Mouse (Mus musculus): ENCODE results near the gene Mrpl10.

Gene Mrpl10

DNA sequence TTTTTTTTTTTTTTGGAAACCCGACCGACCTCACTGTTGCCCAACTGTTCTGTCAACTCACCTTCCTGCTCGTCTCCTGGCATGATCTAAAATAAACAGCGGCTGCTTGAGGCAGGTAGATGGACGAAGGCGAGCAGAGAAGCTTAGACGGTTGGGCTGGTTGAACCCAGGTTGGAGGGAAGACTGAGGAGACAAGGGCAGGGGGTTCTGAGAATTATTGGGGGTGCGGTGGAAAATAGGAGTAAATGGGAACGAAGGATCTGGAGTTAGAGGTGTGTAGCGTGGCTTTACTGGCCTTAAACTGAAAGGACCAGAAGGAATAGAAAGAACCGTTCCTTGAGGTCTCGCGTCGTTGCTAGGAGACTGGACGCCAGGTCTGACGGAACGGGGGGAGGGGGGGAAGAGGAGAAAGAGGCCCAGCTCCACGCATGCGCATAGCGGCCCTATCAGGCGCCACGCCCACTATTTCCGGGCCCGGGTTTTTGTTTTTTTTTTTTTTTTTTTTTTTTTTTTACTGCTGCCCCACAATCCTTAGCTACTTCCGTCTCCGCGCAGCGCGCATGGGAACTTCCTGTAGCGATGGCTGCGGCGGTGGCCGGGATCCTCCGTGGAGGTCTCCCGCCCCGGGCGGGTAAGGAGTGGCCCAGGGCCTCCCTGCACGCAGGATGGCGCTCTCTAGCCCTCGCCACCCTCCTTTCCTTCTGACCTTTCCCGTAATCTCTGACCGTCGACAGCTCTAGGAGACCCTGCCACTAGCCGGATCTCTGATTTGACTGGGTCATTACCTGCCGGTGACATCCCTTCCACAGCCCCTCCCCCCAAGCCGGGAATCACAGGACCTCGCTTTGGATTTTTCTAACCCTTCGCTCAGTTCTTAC is at the start of gene Mrpl10, which contains the start of gene Lrrc46:
Mrpl10 (plus strand) TSS at position 539 of the 878 bp plus-strand sequence.
Lrrc46 (minus strand) TSS at position 386 of the 878 bp plus-strand sequence.
- DNase-seq (ENCODE audit: low read depth, low spot score), result peak; percentile 96

DNA sequence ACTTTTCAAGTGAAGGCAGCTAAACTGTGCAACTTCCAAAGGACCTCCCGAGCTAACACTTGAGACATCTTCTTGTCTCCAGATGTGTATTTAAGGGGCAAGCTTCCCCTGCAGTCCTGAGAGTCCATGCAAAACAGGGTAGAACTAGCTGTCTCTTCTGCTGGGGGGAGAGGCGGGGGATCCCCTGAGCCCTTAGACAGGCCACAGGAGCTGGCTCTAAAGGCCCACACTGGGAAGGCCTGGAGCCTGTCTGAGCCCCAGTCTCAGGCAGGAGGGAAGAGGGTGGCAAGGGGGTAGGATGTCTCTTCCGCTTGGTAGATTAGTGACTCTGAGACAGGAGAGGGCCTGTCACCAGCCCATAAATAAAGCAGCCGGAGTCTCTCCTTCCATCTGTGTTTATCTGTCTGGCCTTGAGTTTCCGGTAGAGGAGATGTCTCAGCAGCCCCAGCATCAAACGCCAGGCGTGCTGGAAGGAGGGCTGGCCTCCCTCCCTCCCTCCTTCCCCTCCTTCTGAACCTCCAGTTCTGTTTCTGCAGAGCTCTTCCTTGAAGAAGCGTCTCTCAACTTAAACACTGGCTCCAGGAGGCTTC is 48.5 kb upstream of the Mrpl10 start:
- no peak for DNase-seq (ENCODE audit: low read depth, low spot score)

DNA sequence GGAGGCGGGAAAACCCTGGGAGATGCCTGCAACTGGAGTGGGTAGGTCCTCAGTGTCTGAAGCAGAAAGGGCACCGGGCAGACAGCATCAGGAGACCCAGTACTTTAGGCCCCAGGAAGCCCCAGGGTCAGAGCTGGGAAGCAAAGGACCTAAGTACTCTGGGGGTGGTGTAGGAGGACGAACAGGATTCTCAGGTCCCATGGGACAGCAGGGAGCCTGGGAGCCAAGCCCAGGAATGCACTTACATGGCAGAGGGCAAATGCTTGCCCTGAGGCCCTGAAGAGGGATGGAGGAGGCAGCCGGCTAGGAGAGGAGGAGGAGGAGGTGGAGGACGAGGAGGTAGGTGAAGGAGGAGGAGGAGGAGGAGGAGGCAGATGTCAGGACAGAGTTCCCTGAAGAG is 46.3 kb upstream of the Mrpl10 start:
- no peak for DNase-seq (ENCODE audit: low read depth, low spot score)

DNA sequence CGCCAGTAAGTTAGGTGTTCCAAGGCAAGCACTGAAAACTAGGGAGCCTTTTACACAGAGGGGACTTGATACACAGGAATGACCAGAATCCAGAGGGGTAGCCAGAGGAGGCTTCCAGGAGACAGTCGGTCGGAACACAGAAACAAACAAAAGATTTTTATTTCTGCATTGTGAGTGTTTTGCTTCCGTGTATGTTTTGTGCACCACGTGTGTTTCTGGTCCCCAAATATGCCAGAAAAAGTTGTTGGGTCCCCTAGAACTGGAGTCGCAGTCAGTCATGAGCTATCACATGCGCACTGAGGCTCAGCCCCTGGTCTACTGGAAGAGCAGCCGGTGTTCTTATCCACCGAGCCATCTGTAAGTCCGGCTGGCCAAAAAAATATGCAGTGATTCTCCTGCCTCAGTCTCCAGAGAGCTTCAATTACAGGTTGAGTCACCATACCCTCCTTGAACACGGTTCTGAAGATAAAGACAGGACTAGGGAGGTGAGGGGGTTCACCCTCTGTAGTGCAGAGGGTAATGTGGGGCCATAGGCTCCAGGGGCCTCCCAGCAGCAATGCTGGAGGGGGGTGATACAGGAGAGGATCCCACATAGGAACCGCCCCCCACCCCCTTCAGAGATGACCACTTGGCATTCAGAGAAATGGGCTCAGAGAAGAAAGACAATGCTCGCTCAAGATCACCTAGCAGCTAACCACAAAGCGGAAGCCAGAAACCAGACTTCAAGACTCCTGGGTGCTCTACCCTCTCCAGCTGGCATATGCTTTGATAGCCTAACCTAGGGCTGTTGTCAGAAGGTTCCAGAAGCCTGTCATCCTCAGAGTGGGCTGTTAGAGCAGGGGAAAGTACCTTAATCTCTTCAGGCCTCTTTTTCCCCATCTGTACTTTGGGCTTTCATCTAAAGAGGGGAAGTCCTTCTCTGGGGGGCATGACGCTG is 45.3 kb upstream of the Mrpl10 start:
- DNase-seq (ENCODE audit: low read depth, low spot score), result no peak

DNA sequence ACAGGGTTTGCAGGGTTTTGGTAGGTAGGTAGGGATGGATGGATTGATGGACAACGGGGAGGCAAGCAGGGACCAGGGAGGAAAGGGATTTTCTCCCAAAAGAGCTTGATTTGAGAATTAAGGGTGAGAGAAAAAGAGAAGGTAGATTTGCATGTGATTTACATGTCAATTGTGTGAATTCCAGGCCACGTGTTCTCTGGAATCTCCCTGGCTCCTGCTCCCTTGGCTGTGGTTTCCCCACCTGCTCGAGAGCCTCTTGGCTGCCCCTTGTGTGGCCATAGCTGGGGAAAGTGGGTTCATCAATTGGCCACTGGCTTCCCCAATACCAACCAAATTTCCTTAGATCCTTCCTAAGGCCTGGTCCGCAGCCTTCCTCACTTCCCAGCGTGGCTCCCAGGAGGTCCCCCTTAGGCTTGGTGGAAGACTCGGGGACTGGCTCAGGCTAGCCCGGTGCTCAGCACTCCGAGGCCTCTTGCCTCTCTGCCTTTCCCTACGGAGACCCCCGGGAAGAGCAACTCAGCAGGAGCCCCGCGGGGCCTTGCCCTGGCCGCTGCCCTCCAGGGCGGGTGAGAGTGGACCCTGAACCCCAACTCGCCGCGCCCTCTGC is 44.5 kb upstream of the Mrpl10 start:
- DNase-seq (ENCODE audit: low read depth, low spot score), result no peak

DNA sequence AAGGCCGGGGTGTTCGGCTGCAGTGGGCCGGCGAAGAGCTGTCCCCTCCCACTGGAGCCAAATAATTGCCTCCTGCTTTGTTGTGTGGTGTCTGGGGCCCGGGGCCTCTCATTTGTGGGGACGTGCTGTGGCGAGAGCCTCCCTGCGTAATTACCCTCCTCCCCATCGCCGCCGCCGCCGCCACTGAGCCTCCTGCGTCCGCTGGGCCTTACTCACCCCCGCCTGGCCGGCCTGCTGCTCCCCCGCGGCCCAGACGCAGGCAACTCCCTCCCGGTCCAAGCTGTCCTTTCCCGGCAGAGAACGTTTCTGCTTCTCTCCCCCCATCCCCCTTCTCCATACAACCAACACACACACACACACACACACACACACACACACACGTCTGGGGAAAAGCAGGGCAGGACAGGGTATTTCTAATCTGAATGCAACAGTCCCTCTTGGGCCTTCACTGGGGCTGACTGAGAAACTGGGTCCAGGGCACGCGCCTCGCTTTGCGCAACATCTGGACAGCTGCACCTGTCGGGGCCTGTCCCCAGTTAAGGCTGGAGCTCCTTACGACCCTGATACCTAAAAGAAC is 43.9 kb upstream of the Mrpl10 start:
- no peak for DNase-seq (ENCODE audit: low read depth, low spot score)

DNA sequence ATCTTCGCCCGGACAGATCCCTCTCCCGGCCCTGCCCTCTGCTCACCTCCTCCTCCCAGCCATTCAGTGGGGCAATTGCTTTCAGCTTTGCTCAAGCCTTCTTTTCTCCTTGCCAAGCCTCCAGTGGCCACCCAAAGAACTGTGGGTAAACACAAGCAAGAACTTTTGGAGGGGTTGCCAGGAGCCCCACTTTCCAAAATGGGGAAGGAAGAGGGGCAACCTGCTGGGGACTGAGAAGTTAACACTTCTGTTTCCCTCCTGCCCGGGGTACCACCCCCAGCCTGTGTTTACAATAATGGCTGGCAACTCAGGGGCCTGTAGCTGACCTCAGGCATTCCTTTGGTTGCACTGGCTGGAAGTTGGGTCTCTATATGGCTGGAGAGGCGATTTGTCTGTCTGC is 38.2 kb upstream of the Mrpl10 start:
- DNase-seq (ENCODE audit: low read depth, low spot score), result no peak

DNA sequence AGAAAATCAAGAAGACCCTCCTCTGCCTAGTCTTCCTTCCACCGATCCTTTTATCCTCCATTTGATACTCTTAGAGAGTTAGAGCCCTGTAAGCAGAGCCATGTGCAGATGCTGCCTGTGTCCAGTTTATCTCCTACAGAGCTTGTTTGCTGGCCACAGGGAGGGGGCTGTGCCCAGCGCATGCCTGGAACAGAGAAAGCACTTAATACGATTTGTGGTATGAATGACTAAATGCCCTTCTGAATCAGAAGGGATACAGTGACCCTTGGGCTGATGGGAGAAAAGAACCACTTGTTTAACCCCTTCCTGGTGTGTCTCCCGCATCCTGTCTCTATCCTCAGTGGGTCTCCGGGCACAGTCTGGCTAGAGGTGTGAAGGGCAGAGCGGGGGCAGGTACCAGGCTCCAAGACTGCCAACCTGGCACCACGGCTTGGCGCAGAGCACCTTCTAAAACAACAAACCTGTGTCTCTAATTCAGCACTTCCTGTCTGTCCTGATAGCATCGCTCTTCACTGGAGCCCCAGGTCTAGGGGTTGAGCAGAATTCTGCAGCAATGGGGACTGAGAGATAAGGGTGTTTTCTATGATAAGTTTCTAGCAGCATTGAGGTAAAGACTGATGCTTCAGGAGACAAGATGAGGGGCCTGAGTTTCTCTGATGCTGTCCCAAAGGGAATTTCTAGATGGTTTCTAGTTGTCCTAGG is 34.1 kb upstream of the Mrpl10 start:
- no peak for DNase-seq (ENCODE audit: low read depth, low spot score)

DNA sequence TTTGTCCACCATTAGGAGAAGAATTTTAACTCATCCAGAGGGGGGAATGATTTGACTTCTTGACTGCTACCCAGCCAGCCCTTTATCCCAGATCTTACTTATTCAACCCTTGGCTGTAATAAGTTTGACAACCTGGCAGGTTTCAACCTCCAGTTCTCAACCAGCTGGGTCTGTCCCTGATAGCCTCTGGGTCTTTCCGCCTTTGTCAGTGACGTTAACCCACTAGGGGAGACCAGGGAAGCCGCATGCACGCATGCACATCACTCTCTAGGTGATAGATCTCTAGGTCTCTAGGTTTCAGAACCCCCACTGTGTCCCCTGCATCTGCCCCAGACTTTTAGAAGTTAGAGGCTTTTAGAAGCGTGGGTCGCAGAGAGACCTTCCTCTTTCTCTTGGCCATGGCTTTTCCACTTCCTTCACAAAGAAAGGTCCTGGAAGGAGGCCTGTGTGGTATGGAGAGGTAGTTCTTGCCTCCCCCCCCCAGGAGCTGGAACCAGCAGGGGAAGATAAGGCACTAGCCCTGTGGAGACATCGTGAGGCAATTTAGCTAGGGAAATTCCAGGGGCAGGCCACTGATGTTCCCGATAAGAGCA is 32.1 kb upstream of the Mrpl10 start:
- DNase-seq (ENCODE audit: low read depth, low spot score), result no peak

DNA sequence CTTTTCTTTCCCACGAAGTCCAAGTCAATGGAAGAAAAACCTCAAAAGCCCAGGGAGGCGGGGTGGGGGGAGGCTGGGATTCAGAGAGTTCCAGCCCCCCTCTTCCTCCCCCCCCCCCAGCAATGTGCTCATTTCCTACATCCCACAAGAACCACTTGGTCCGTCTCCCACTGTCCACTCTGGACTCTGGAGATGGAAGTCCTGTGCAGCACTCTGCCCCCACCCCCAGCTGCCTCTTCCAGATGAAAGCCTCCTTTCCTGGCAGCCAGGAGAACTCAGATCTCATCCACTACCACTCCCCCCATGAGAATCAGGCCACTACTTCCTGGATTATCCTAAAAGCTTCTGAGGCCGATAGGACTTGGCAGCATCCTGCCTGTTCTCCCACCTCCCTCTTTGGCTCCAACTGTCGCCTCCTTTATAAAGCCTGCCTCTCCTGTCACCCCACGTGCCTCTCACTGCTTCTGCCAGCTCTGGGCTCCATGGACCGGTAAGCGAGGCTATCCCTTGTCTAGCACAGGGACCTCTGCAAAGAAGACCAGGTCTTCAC is 28.2 kb upstream of the Mrpl10 start, which contains the start of gene Sp6:
Sp6 (plus strand) TSS at position 274 of the 550 bp plus-strand sequence.
- no peak for DNase-seq (ENCODE audit: low read depth, low spot score)

DNA sequence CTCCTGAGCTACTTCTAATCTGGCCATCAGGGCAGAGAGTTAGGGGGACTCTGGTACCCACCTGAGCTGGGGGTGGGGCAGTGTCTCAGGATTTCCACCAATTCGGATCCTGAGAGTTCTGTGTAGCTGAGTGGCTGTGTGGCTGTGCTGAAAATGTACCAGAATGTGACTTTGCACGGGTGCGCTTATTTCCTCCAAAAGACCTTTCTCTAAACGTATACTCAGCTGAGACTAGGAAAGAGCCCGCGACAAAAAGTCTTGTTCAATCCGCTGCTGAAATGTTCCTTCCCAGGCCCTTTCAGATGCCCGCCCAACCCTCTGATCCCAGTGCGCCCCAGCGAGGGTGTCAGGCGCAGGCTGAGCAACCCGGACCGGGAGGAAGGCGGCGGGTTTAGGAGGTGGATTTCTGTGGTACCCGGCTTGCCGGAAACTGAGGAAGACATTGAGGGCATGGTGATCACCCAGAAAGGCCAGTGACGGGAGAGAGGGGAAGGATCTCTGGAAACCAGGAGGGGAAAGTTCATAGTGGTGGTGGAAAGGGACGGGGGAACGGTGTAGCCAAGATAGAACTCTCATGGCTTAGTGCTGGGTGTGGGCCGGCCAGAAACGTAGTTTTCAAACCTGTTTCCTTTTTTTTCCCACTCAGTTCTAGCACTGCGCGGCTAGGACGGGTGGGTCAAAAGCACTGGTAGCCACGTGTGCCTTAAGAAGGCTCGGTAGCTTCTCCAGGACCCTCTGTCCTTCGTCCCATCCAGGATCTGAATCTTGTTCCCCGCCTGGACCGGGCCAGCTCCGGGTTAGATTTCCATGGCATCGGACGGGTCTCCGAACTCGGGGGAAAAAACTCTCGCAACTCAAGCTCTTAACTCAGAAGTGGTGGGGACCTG is 23.4 kb upstream of the Mrpl10 start:
- DNase-seq (ENCODE audit: low read depth, low spot score), result no peak

DNA sequence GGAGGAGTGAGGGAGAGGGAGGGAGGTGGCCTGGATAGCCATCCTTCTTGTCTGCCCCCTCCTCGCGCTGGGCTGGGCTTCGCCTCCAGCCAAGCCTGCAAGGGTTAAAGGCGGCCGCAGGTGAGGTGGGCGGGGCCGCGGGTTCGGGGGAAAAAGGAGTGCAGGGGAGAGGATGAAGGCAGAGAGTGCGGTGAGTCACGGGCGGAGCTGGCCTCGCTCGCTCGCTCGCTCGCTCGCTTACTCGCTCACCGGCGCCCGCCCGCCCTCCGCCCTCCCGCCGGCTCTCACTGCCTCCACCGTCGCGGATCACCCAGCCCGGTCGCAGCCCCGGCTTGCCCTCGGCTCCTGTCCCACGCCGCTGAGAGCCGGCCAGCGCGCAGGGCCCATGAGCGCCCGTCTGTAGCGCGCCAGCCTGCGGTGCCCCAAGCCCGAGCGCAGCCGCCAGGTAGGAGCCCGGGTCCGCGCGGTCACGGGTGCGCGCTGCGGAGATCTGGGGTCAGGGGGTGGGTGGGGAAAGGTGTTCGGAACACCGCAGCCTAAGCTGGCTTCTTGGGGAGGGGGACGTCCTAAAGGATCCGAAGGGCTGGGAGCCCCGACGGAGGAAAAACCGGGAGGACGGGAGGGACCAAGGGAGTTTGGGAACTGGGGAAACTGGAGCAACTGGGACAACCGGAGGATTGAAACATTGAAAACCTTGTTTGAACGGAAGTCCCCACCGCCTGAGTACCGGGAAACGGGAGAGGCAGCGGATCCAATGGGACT is 22.6 kb upstream of the Mrpl10 start:
- DNase-seq (ENCODE audit: low read depth, low spot score), result no peak

DNA sequence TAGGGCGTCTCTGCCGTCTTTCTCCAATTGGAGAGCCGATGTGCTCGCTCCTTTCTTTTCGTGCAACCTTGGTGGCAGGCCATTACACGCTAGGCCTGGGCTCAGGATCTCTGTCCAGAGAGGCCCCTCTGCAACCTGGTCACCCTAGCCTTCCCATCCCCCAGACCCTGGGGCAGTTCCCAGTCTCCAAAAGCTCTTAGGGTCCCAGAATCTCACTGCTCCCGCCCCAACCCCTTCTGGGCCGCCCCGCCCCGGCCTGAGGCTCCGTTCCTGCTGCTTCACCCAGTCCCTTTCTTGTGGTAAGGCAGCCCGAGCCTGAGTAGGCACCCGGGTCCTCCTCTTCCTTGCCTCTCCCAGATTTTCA is 22.0 kb upstream of the Mrpl10 start:
- no peak for DNase-seq (ENCODE audit: low read depth, low spot score)

DNA sequence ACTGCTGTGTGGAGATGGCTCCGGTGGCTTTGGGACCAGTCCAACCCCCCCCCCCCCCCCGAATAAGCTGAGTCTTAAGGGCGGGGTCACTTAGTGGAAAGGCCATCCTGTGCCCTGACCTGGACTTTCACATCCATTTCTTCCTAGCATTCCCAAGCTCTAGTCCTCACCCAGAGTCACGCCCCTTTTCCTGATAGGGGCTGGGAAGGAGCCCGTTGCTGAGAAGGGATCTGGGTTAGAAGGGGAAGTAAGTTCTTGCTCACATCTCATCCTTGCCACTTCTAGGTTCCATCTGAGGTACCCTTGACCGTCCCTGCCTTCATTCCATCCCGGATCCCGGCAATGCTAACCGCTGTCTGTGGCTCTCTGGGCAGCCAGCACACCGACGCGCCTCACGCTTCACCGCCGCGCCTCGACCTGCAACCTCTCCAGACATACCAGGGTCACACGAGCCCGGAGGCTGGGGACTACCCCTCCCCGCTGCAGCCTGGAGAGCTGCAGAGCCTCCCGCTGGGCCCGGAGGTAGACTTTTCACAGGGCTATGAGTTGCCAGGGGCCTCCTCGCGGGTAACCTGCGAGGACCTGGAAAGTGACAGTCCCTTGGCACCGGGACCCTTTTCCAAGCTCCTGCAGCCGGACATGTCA is 20.1 kb upstream of the Mrpl10 start:
- no peak for DNase-seq (ENCODE audit: low read depth, low spot score)

DNA sequence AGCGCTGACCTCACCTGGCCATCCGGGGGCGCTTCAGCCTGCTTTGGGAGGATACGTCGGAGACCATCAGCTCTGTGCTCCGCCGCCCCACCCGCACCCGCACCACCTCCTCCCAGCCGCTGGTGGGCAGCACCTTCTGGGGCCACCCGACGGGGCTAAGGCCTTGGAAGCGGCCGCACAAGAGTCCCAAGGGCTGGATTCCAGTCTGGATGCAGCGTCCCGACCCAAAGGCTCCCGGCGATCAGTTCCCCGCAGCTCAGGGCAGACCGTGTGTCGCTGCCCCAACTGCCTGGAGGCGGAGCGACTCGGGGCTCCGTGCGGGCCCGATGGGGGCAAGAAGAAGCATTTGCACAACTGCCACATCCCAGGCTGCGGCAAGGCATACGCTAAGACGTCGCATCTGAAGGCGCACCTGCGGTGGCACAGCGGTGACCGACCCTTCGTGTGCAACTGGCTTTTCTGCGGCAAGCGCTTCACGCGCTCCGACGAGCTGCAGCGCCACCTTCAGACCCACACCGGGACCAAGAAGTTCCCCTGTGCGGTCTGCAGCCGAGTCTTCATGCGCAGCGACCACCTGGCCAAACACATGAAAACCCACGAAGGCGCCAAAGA is 19.4 kb upstream of the Mrpl10 start:
- peak; percentile 34 for DNase-seq (ENCODE audit: low read depth, low spot score)

DNA sequence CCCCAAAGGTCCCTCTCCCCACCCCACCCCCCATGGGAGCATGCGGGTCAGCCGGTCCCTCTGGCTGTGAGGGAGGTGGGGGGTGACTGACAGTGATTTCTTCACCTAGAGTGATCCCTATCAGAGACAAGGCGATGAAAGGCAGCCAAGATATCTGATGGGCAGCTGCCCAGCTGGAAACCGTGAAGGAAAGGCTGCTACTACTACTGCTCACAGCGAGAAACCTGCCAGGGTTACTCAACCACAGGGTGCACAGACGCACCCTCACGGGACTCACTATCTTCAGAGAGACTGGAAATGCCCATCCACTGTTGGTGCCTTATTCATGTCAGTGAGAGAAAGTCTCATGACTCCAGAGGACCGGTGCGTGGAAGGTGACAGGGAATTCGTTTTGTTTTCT is 16.4 kb upstream of the Mrpl10 start:
- DNase-seq (ENCODE audit: low read depth, low spot score), result no peak

DNA sequence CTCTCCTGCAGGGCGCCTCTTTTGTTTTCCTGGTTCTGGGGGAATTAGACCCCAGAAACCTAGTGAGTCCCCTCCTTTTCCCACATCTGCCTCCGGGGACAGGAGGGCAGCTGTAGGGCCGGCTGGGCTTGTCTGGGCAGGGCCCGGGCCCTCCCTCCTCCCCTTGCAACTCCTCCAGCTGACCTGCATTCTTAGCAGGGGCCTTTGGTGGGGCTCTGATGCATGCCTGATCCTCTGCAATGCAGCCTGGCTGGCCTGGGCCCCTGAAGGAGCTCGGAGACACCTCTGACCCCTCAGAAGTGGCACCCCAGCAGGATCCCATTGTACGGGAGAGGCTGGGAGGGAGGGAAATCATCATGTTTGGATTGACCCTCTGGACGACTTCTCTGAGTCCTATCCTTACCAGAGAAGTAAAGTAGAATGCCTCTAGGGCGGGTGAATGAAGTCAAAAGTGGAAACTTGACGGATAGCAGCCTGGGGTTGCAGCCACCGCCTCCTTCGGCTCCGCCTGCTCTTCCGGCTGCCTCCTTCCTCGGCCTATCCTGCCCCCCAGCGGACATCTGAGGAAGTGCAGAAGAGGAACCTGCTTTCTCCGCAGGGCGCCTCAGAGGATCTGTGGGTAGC is 15.5 kb upstream of the Mrpl10 start:
- peak; percentile 81 for DNase-seq (ENCODE audit: low read depth, low spot score)
